24 mouse cellular contexts compared by ENCODE assay signal in the genomic region with DNA sequence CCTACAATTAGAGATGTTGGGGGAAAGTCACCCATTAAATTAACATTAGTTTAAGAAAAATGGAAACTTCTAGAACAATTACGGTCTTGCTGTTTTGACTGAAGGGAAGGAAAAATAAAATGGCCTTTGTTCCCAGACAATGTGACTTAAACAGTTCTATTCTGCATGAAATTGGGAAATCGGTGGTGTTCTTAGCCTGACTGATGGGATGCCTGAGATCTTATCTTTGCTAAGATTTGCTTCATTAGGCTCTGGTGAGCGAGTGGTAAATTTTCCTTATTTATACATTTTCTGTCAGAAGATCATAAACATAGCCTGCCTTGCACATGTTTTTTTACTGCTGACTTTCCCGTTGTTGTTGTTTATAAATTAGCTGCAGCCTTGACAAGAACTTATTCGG.
DNase-seq lines count a peak whose midpoint lies in the region; ATAC-seq lines count a peak whose summit lies in the region.
"Had no signal": no experiment of that assay in that cellular context is flagged by ENCODE, and none has a peak within 500 bp of the region (broad histone marks: within the 10 kb centered on the region; RNA-seq: fewer than 3 reads in every experiment).

No protein-coding gene starts in this region.

- no peak overlapping the region for H3K4me2 ChIP-seq in forebrain, embryonic 14.5 days (ENCODE audit: low read length)
- no peak overlapping the region for H3K4me2 ChIP-seq in forebrain, embryonic 11.5 days (ENCODE audit: low read depth, low read length, severe bottlenecking)
- H3K4me2 ChIP-seq in hindbrain, embryonic 14.5 days (replicated peaks), result no peak overlapping the region
- H3K4me2 ChIP-seq in hindbrain, embryonic 16.5 days (ENCODE audit: low read length), result no peak overlapping the region
- H3K4me2 ChIP-seq in lung, embryonic 15.5 days, result no peak overlapping the region
- H3K4me2 ChIP-seq in neural tube, embryonic 15.5 days, result no peak overlapping the region
- H3K4me2 ChIP-seq: heart, embryonic 12.5 days; kidney, embryonic 15.5 days; liver, embryonic 15.5 days; midbrain, embryonic 15.5 days had no signal

- no peak overlapping the region for H3K4me3 ChIP-seq in forebrain, embryonic 14.5 days (ENCODE audit: low read depth, low read length)
- H3K4me3 ChIP-seq in forebrain, embryonic 11.5 days (ENCODE audit: low read depth, low read length), result no peak overlapping the region
- no peak overlapping the region for H3K4me3 ChIP-seq in hindbrain, embryonic 14.5 days (replicated peaks; ENCODE audit: low read length)
- H3K4me3 ChIP-seq in hindbrain, embryonic 16.5 days (ENCODE audit: low read length), result no peak overlapping the region
- H3K4me3 ChIP-seq in lung, embryonic 15.5 days, result no peak overlapping the region
- H3K4me3 ChIP-seq in neural tube, embryonic 15.5 days (replicated peaks), result no peak overlapping the region
- H3K4me3 ChIP-seq: heart, embryonic 12.5 days; kidney, embryonic 15.5 days; limb, embryonic 10.5 days; liver, embryonic 15.5 days; megakaryocyte, embryonic 14.5 days; midbrain, embryonic 15.5 days had no signal

- peaks cover 9% of the 10 kb centered on the region for H3K4me1 ChIP-seq in forebrain, embryonic 14.5 days (ENCODE audit: control insufficient read depth, insufficient read depth, low read length)
- H3K4me1 ChIP-seq in forebrain, embryonic 11.5 days (replicated peaks; ENCODE audit: control insufficient read depth, insufficient read depth, low read length), result no peaks in the 10 kb centered on the region
- H3K4me1 ChIP-seq in hindbrain, embryonic 14.5 days (replicated peaks; ENCODE audit: control insufficient read depth, insufficient read depth, low read length), result 0 out of 2 replicates have a peak, but pooled peaks cover 9% of the 10 kb centered on the region
- H3K4me1 ChIP-seq in hindbrain, embryonic 16.5 days (ENCODE audit: control insufficient read depth, insufficient read depth, low read depth, low read length), result no peaks in the 10 kb centered on the region; the same call in 1 of the 2 replicates
- 0 out of 2 replicates have a peak, but pooled peaks cover 6% of the 10 kb centered on the region for H3K4me1 ChIP-seq in lung, embryonic 15.5 days
- peaks cover 12% of the 10 kb centered on the region for H3K4me1 ChIP-seq in neural tube, embryonic 15.5 days
- H3K4me1 ChIP-seq: heart, embryonic 12.5 days; kidney, embryonic 15.5 days; liver, embryonic 15.5 days; megakaryocyte, embryonic 14.5 days had no signal

- DNase-seq in forebrain, embryonic 14.5 days (ENCODE audit: low spot score), result peak; percentile 22
- DNase-seq in forebrain, embryonic 11.5 days (ENCODE audit: low spot score), result no peak
- no peak for DNase-seq in hindbrain, embryonic 14.5 days (ENCODE audit: low spot score)
- DNase-seq in lung, postnatal 4 days, result no peak
- DNase-seq: adrenal gland, postnatal 10 days; gastrocnemius, postnatal 14 days; heart, adult 18-20 months; heart, postnatal 10 days; kidney, adult 11 months; kidney, postnatal 4 days; liver; lung, postnatal 10 days; thymus, adult 2 months; thymus, postnatal 4 days had no signal

- no peaks in the 10 kb centered on the region for H3K9me3 ChIP-seq in forebrain, embryonic 14.5 days (replicated peaks; ENCODE audit: control insufficient read depth, low read length)
- no peaks in the 10 kb centered on the region for H3K9me3 ChIP-seq in forebrain, embryonic 11.5 days (ENCODE audit: control insufficient read depth, low read length)
- no peaks in the 10 kb centered on the region for H3K9me3 ChIP-seq in hindbrain, embryonic 14.5 days (ENCODE audit: control insufficient read depth, low read length)
- no peaks in the 10 kb centered on the region for H3K9me3 ChIP-seq in hindbrain, embryonic 16.5 days (ENCODE audit: control insufficient read depth, low read length)
- H3K9me3 ChIP-seq in lung, embryonic 15.5 days, result no peaks in the 10 kb centered on the region
- H3K9me3 ChIP-seq in neural tube, embryonic 15.5 days (replicated peaks), result no peaks in the 10 kb centered on the region
- H3K9me3 ChIP-seq: heart, embryonic 12.5 days; kidney, embryonic 15.5 days; limb, embryonic 10.5 days; liver, embryonic 15.5 days; midbrain, embryonic 15.5 days had no signal

- peak overlapping the region; percentile 50; the same call in 1 of the 2 replicates for H3K27ac ChIP-seq in forebrain, embryonic 14.5 days (ENCODE audit: low read depth, low read length)
- H3K27ac ChIP-seq in forebrain, embryonic 11.5 days (ENCODE audit: low read depth, low read length), result no peak overlapping the region
- peak overlapping the region; percentile 72 for H3K27ac ChIP-seq in hindbrain, embryonic 14.5 days
- H3K27ac ChIP-seq in hindbrain, embryonic 16.5 days (ENCODE audit: low read depth, low read length), result no peak overlapping the region; the same call in 1 of the 2 replicates
- peak overlapping the region; percentile 63 for H3K27ac ChIP-seq in lung, embryonic 15.5 days
- peak overlapping the region; percentile 62 for H3K27ac ChIP-seq in neural tube, embryonic 15.5 days (replicated peaks)
- H3K27ac ChIP-seq: kidney, embryonic 15.5 days; limb, embryonic 10.5 days; liver, embryonic 15.5 days; stomach, postnatal 0 days had no signal

- ATAC-seq in forebrain, embryonic 14.5 days, result no peak
- no peak for ATAC-seq in forebrain, embryonic 11.5 days (replicated peaks; ENCODE audit: low FRiP score)
- ATAC-seq in hindbrain, embryonic 14.5 days (ENCODE audit: low FRiP score), result no peak
- ATAC-seq in hindbrain, embryonic 16.5 days, result no peak
- ATAC-seq in lung, embryonic 15.5 days (ENCODE audit: borderline replicate concordance, extremely low read depth, low FRiP score, low TSS enrichment), result peak; percentile 63; the same call in 1 of the 2 replicates
- ATAC-seq in neural tube, embryonic 15.5 days (ENCODE audit: low FRiP score), result no peak
- ATAC-seq: midbrain, embryonic 15.5 days had no signal

- no peaks in the 10 kb centered on the region for H3K36me3 ChIP-seq in forebrain, embryonic 14.5 days (ENCODE audit: control insufficient read depth, insufficient read depth, low read length)
- H3K36me3 ChIP-seq in forebrain, embryonic 11.5 days (ENCODE audit: control insufficient read depth, insufficient read depth, low read length), result no peaks in the 10 kb centered on the region
- H3K36me3 ChIP-seq in hindbrain, embryonic 14.5 days (replicated peaks; ENCODE audit: control insufficient read depth, insufficient read depth), result no peaks in the 10 kb centered on the region
- H3K36me3 ChIP-seq in hindbrain, embryonic 16.5 days (ENCODE audit: control insufficient read depth, insufficient read depth, low read length), result no peaks in the 10 kb centered on the region
- no peaks in the 10 kb centered on the region for H3K36me3 ChIP-seq in lung, embryonic 15.5 days
- H3K36me3 ChIP-seq in neural tube, embryonic 15.5 days, result no peaks in the 10 kb centered on the region
- H3K36me3 ChIP-seq: heart, embryonic 12.5 days; kidney, embryonic 15.5 days; limb, embryonic 10.5 days; liver, embryonic 15.5 days; midbrain, embryonic 15.5 days had no signal

- H3K27me3 ChIP-seq in forebrain, embryonic 14.5 days (replicated peaks; ENCODE audit: control insufficient read depth, insufficient read depth, low read length), result no peaks in the 10 kb centered on the region
- no peaks in the 10 kb centered on the region for H3K27me3 ChIP-seq in forebrain, embryonic 11.5 days (ENCODE audit: control insufficient read depth, insufficient read depth, low read length)
- H3K27me3 ChIP-seq in hindbrain, embryonic 14.5 days (ENCODE audit: control insufficient read depth, insufficient read depth, low read length), result no peaks in the 10 kb centered on the region
- H3K27me3 ChIP-seq in hindbrain, embryonic 16.5 days (replicated peaks; ENCODE audit: control insufficient read depth, insufficient read depth, low read length), result no peaks in the 10 kb centered on the region
- H3K27me3 ChIP-seq in lung, embryonic 15.5 days, result no peaks in the 10 kb centered on the region
- H3K27me3 ChIP-seq in neural tube, embryonic 15.5 days (replicated peaks), result no peaks in the 10 kb centered on the region
- H3K27me3 ChIP-seq: heart, embryonic 12.5 days; kidney, embryonic 15.5 days; liver, embryonic 15.5 days; megakaryocyte, embryonic 14.5 days; midbrain, embryonic 15.5 days had no signal

- no peak overlapping the region for H3K9ac ChIP-seq in forebrain, embryonic 14.5 days (ENCODE audit: low read length)
- no peak overlapping the region for H3K9ac ChIP-seq in forebrain, embryonic 11.5 days (ENCODE audit: low read length)
- no peak overlapping the region for H3K9ac ChIP-seq in hindbrain, embryonic 14.5 days
- H3K9ac ChIP-seq in hindbrain, embryonic 16.5 days (ENCODE audit: low read depth, low read length), result no peak overlapping the region
- H3K9ac ChIP-seq in lung, embryonic 15.5 days, result no peak overlapping the region
- H3K9ac ChIP-seq in neural tube, embryonic 15.5 days (replicated peaks), result no peak overlapping the region
- H3K9ac ChIP-seq: heart, embryonic 12.5 days; kidney, embryonic 15.5 days; liver, embryonic 15.5 days; midbrain, embryonic 15.5 days had no signal

- 61% methylated on average over 5 of the region's 5 CpGs for WGBS in forebrain, embryonic 14.5 days
- 85% methylated on average over 5 of the region's 5 CpGs for WGBS in forebrain, embryonic 11.5 days
- 53% methylated on average over 5 of the region's 5 CpGs for WGBS in hindbrain, embryonic 14.5 days
- WGBS in hindbrain, embryonic 16.5 days, result 65% methylated on average over 5 of the region's 5 CpGs
- WGBS in lung, embryonic 15.5 days, result 38% methylated on average over 5 of the region's 5 CpGs
- 46% methylated on average over 5 of the region's 5 CpGs for WGBS in neural tube, embryonic 15.5 days

Comparison
In these comparisons a context has a peak if more than half of its experiments do, and no peak if none do; other contexts are left out.
1. H3K27ac ChIP-seq: peak in forebrain, embryonic 14.5 days (single experiment), hindbrain, embryonic 14.5 days (single experiment), lung, embryonic 15.5 days (single experiment) and neural tube, embryonic 15.5 days (single experiment); none in forebrain, embryonic 11.5 days (single experiment) and hindbrain, embryonic 16.5 days (single experiment).